Comparison of ENCODE assay signal across 9 mouse cellular contexts in the genomic region with DNA sequence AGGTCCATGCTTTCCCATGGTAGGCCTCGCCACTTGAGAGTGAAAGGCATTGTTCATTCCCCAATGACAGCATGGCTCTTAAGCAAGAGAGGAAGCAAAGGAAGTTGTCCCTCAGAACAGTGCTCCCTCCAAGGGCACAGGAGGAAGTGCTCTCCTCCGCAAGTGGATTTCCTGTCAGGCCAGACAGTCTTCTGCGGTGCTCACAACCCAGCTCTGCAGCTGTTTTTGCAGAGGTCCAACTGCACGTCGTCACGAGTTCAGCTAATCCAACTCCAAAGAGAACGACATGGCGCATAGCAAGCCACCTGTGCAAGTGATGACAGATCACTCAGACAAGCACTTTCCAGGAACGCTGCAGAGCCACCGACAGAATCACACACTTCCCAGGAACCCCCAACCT.
DNase-seq lines count a peak whose midpoint lies in the region; ATAC-seq and TF ChIP-seq lines count a peak whose summit lies in the region.
"Had no signal": no experiment of that assay in that cellular context is flagged by ENCODE, and none has a peak within 500 bp of the region (broad histone marks: within the 10 kb centered on the region; RNA-seq: fewer than 3 reads in every experiment).

No protein-coding gene starts in this region.

- TF ChIP-seq POLR2A in thymus, adult 2 months (IDR thresholded peaks at IDR 0.05; ENCODE audit: control insufficient read depth, extremely low read depth, insufficient read depth, low read length, poor library complexity), result no peak

- peak overlapping the region; percentile 42 for H3K4me2 ChIP-seq in heart, embryonic 13.5 days
- H3K4me2 ChIP-seq in liver, embryonic 16.5 days (ENCODE audit: low read depth, low read length), result no peak overlapping the region

- WGBS in heart, embryonic 13.5 days, result 17% methylated on average over 10 of the region's 10 CpGs
- 32% methylated on average over 10 of the region's 10 CpGs for WGBS in liver, embryonic 16.5 days (ENCODE audit: insufficient replicate concordance)
- WGBS in thymus, adult 2 months, result 4% methylated on average over 10 of the region's 10 CpGs

- no peaks in the 10 kb centered on the region for H3K36me3 ChIP-seq in heart, embryonic 13.5 days
- no peaks in the 10 kb centered on the region for H3K36me3 ChIP-seq in liver, embryonic 16.5 days (ENCODE audit: control insufficient read depth, insufficient read depth)
- H3K36me3 ChIP-seq in thymus, adult 2 months (ENCODE audit: control insufficient read depth, insufficient read depth, low read length), result no peaks in the 10 kb centered on the region

- DNase-seq in layer of hippocampus, adult 9-11 months, result peak; percentile 51
- DNase-seq in layer of hippocampus, adult 11-12 months (ENCODE audit: low spot score), result no peak
- peak; percentile 62 for DNase-seq in thymus, adult 2 months
- DNase-seq in left cerebral cortex, adult 18-20 months (ENCODE audit: low spot score in 2 of 2), result no peak
- no peak for DNase-seq in left cerebral cortex, postnatal 14 days (ENCODE audit: low spot score in 2 of 2)
- DNase-seq in ovary, postnatal 10 days (ENCODE audit: low spot score), result no peak

- TF ChIP-seq CTCF in thymus, adult 2 months (IDR thresholded peaks at IDR 0.05; ENCODE audit: borderline replicate concordance, control insufficient read depth, extremely low read depth, insufficient read depth, low read length, poor library complexity), result no peak

- peaks cover 9% of the 10 kb centered on the region; the same call in 1 of the 2 replicates for H3K27me3 ChIP-seq in heart, embryonic 13.5 days (replicated peaks)
- no peaks in the 10 kb centered on the region for H3K27me3 ChIP-seq in liver, embryonic 16.5 days (ENCODE audit: control insufficient read depth, insufficient read depth, low read depth, low read length)
- H3K27me3 ChIP-seq in thymus, adult 2 months (ENCODE audit: control insufficient read depth, insufficient read depth, low read length), result no peaks in the 10 kb centered on the region
- H3K27me3 ChIP-seq: Patski had no signal

- no peak overlapping the region for H3K9ac ChIP-seq in heart, embryonic 13.5 days
- H3K9ac ChIP-seq in liver, embryonic 16.5 days (ENCODE audit: low read depth, low read length), result no peak overlapping the region; the same call in 1 of the 2 replicates

- H3K4me1 ChIP-seq in heart, embryonic 13.5 days, result peaks cover 40% of the 10 kb centered on the region
- H3K4me1 ChIP-seq in liver, embryonic 16.5 days (ENCODE audit: control insufficient read depth, low read depth, low read length), result peaks cover 7% of the 10 kb centered on the region; the same call in 1 of the 2 replicates
- H3K4me1 ChIP-seq in thymus, adult 2 months (replicated peaks; ENCODE audit: control insufficient read depth, insufficient read depth, low read length), result peaks cover 14% of the 10 kb centered on the region

- H3K27ac ChIP-seq in heart, embryonic 13.5 days (replicated peaks), result peak overlapping the region; percentile 61
- no peak overlapping the region for H3K27ac ChIP-seq in liver, embryonic 16.5 days (ENCODE audit: low read length)
- no peak overlapping the region for H3K27ac ChIP-seq in thymus, adult 2 months (ENCODE audit: control insufficient read depth, insufficient read depth, low read length)

- intact Hi-C loops in left cerebral cortex, postnatal 14 days (cut with DNase I), result loop anchor here (10.0 kb wide), 1 partner anchor 123 kb away; no protein-coding TSS in a partner anchor

- ATAC-seq in heart, embryonic 13.5 days (ENCODE audit: extremely low read depth, insufficient number of reproducible peaks, low FRiP score, low TSS enrichment), result no peak; the same call in 1 of the 2 replicates
- ATAC-seq in liver, embryonic 16.5 days (ENCODE audit: low read depth), result peak; percentile 35; the same call in 1 of the 2 replicates
- ATAC-seq: Patski had no signal

- H3K4me3 ChIP-seq in heart, embryonic 13.5 days, result no peak overlapping the region
- H3K4me3 ChIP-seq in liver, embryonic 16.5 days (ENCODE audit: low read depth, low read length), result no peak overlapping the region
- H3K4me3 ChIP-seq in thymus, adult 2 months (ENCODE audit: control insufficient read depth, insufficient read depth, low read length), result no peak overlapping the region

- H3K9me3 ChIP-seq in heart, embryonic 13.5 days, result no peaks in the 10 kb centered on the region
- H3K9me3 ChIP-seq in liver, embryonic 16.5 days (replicated peaks; ENCODE audit: control insufficient read depth, low read length), result no peaks in the 10 kb centered on the region

Comparison
In these comparisons a context has a peak if more than half of its experiments do, and no peak if none do; other contexts are left out.
1. DNase-seq: peak in layer of hippocampus, adult 9-11 months (single experiment) and thymus, adult 2 months (single experiment); none in layer of hippocampus, adult 11-12 months (single experiment), left cerebral cortex, adult 18-20 months (0 of 2), left cerebral cortex, postnatal 14 days (0 of 2) and ovary, postnatal 10 days (single experiment).